Mouse (Mus musculus) thymus, adult 2 months (tissue): ENCODE results near the gene Fam117b.

Experiments used
- CTCF ChIP-seq: fragments of 200-500 bp; IDR thresholded peaks from 2 replicates; pipeline ENCODE4 v1.5.1; 2012; ENCODE audit warnings: mild to moderate bottlenecking, control low read depth, low read length, moderate library complexity, borderline replicate concordance; ENCODE audit not compliant: control insufficient read depth, poor library complexity, insufficient read depth; ENCODE audit errors: extremely low read depth
- POLR2A ChIP-seq: fragments of 200-500 bp; IDR thresholded peaks from 2 replicates; pipeline ENCODE4 v1.6.1; 2012; ENCODE audit warnings: mild to moderate bottlenecking, low read length, control low read depth, moderate library complexity; ENCODE audit not compliant: control insufficient read depth, poor library complexity, insufficient read depth; ENCODE audit errors: extremely low read depth

DNA sequence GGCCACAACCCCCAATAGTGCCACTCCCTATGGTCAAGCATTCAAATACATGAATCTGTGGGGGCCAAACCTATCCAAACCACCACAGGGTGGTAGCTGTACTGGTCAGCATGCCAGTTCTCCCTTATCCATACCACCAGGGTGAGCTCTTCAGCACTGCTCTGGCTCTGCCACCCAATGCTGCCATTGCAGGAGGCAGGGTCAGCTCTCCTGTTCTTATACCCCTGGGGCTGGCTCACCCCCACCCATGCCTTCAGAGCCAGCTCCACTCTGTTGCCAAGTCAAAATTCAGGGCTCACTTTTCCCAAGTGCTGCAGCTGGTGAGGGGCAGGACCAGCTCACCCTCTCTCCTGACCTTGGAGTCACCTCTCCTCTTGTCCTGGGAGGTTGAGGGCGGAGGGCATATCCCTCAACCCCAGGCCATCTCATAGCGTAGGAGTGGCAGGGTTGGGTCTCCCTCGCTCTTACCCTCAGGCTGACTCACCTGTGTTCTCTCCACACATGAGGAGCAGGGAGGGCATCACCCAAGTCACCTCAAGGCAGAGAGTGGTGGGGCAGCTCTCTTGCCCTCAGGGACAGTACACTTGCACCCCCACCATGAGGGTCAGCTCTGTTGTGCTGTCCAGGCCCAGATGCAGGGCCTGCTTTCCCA is 13.3 kb downstream of the Fam117b start:
- TF ChIP-seq CTCF (no peak), POLR2A (no peak)
